Mouse (Mus musculus) kidney, postnatal 36 days (tissue): ENCODE measurements around the gene Shisa5.

Source experiments
- DNase-seq, 2 experiments: peaks; one replicate each; pipeline ENCODE4 v3.0.0; 2021 to 2022; ENCODE audit warnings: mixed read lengths in 2 of 2

Gene Shisa5

GRCm38 (mm10) chr9:109022866-109023685 is 15.3 kb upstream of the Shisa5 start:
- no peak for DNase-seq

- DNase-seq, result no peak
Observed at GRCm38 (mm10) chr9:109027521-109027920, 10.8 kb upstream of the Shisa5 start.

GRCm38 (mm10) chr9:109028421-109028820 is 9.9 kb upstream of the Shisa5 start:
- DNase-seq, result no peak

GRCm38 (mm10) chr9:109028919-109029318 is 9.4 kb upstream of the Shisa5 start:
- no peak for DNase-seq

GRCm38 (mm10) chr9:109030312-109030711 is 8.1 kb upstream of the Shisa5 start:
- DNase-seq, result no peak

- no peak for DNase-seq
Observed at GRCm38 (mm10) chr9:109031001-109031400, 7.4 kb upstream of the Shisa5 start.

- peak in 1 of 2 experiments; percentile 0 for DNase-seq
Observed at GRCm38 (mm10) chr9:109031686-109032085, 6.7 kb upstream of the Shisa5 start.

- no peak for DNase-seq
Observed at GRCm38 (mm10) chr9:109032435-109032834, 5.9 kb upstream of the Shisa5 start.

- peak; percentile 75 to 84 for DNase-seq
Observed at GRCm38 (mm10) chr9:109038901-109039364, 568 bp downstream of the Shisa5 start.

GRCm38 (mm10) chr9:109039681-109040080 is 1.3 kb downstream of the Shisa5 start:
- peak in 1 of 2 experiments; percentile 42 for DNase-seq

- peak; percentile 64 to 66 for DNase-seq
Observed at GRCm38 (mm10) chr9:109040216-109040615, 1.9 kb downstream of the Shisa5 start.

GRCm38 (mm10) chr9:109040906-109041305 is 2.5 kb downstream of the Shisa5 start:
- DNase-seq, result peak; percentile 59 to 62

GRCm38 (mm10) chr9:109041351-109041750 is 3.0 kb downstream of the Shisa5 start:
- peak in 1 of 2 experiments; percentile 1 for DNase-seq

- DNase-seq, result peak; percentile 51 to 77
Observed at GRCm38 (mm10) chr9:109046306-109046705, 7.9 kb downstream of the Shisa5 start.

GRCm38 (mm10) chr9:109049316-109049715 is 11.0 kb downstream of the Shisa5 start:
- DNase-seq, result no peak

GRCm38 (mm10) chr9:109049996-109050673 is 11.8 kb downstream of the Shisa5 start:
- DNase-seq, result no peak

GRCm38 (mm10) chr9:109050674-109050997 is 12.3 kb downstream of the Shisa5 start:
- DNase-seq, result no peak

- no peak for DNase-seq
Observed at GRCm38 (mm10) chr9:109051011-109051501, 12.7 kb downstream of the Shisa5 start.

- DNase-seq, result no peak
Observed at GRCm38 (mm10) chr9:109051651-109052489, 13.5 kb downstream of the Shisa5 start.

GRCm38 (mm10) chr9:109052490-109053260 is 14.3 kb downstream of the Shisa5 start:
- DNase-seq, result no peak

GRCm38 (mm10) chr9:109053366-109053765 is 15.0 kb downstream of the Shisa5 start:
- peak in 1 of 2 experiments; percentile 0 for DNase-seq

- no peak for DNase-seq
Observed at GRCm38 (mm10) chr9:109053851-109054250, 15.5 kb downstream of the Shisa5 start.
